Mouse (Mus musculus) CH12.LX (cell line): ENCODE results near the gene Runx2. TPM values are rescaled to one million over a fixed set of nuclear protein-coding genes. Genes with fewer than 3 reads are reported as not detected.
A peak's percentile ranks its signal among the peaks of the same experiment; 100 is the strongest.

Source experiments
- DNase-seq: peaks from one replicate; pipeline ENCODE4 v3.0.0-alpha.2; 2013; ENCODE audit errors: extremely low read depth
- H3K27ac ChIP-seq: 2 replicates; pipeline ENCODE4 v1.5.1; 2012; ENCODE audit warnings: low read depth, mild to moderate bottlenecking, control low read depth, moderate library complexity; ENCODE audit not compliant: insufficient read depth
- H3K27me3 ChIP-seq: replicated peaks from 2 replicates; pipeline ENCODE3; 2012; ENCODE audit warnings: inconsistent platforms
- H3K36me3 ChIP-seq, 2 experiments: replicated peaks in 1 of 2; 2 replicates each; pipeline versions ENCODE3 to v1.6.1; 2012; ENCODE audit warnings: inconsistent platforms in 1 of 2, low read length in 1 of 2, mild to moderate bottlenecking in 1 of 2, mixed read lengths in 1 of 2, moderate library complexity in 1 of 2; ENCODE audit not compliant: control insufficient read depth in 1 of 2, insufficient read depth in 1 of 2
- H3K4me1 ChIP-seq, 2 experiments: 2 replicates each; pipeline ENCODE4 v1.6.1; 2012; ENCODE audit warnings: inconsistent platforms in 1 of 2, moderate library complexity in 1 of 2; ENCODE audit not compliant: insufficient read depth in 2 of 2, control insufficient read depth in 1 of 2
- H3K4me2 ChIP-seq: 2 replicates; pipeline ENCODE4 v1.6.1; 2012; ENCODE audit warnings: low read depth, mild to moderate bottlenecking, control low read depth; ENCODE audit not compliant: poor library complexity, insufficient read depth, severe bottlenecking
- H3K4me3 ChIP-seq, 3 experiments: fragments of 150-350 bp in 1 of 3; sonication (generic) in 1 of 3; replicated peaks in 1 of 3; 2 replicates each; pipeline versions ENCODE3 to v1.5.1; 2011 to 2012; ENCODE audit warnings: low read depth in 2 of 3, low read length in 2 of 3, mild to moderate bottlenecking in 2 of 3, moderate library complexity in 2 of 3, control low read depth in 1 of 3, improper control_type of control experiment in 1 of 3, inconsistent platforms in 1 of 3, mixed read lengths in 1 of 3; ENCODE audit not compliant: poor library complexity in 1 of 3
- H3K79me2 ChIP-seq: replicated peaks from 2 replicates; pipeline ENCODE4 v1.6.1; 2012; ENCODE audit warnings: mild to moderate bottlenecking, moderate library complexity; ENCODE audit not compliant: control insufficient read depth, poor library complexity, insufficient read depth, severe bottlenecking; ENCODE audit errors: extremely low read depth
- H3K9ac ChIP-seq: 2 replicates; pipeline ENCODE4 v1.6.1; 2012; ENCODE audit warnings: low read depth, mild to moderate bottlenecking, control low read depth, moderate library complexity; ENCODE audit not compliant: insufficient read depth
- H3K9me3 ChIP-seq: replicated peaks from 2 replicates; pipeline ENCODE3; 2012; ENCODE audit warnings: low read length, inconsistent platforms, mixed read lengths
- BHLHE40 ChIP-seq: IDR thresholded peaks from 2 replicates; pipeline ENCODE4 v1.6.1; 2011; ENCODE audit warnings: mild to moderate bottlenecking, low read depth, low read length, improper control_type of control experiment
- E2F4 ChIP-seq: IDR thresholded peaks from 2 replicates; pipeline ENCODE4 v1.6.1; 2011; ENCODE audit warnings: low read depth, low read length, improper control_type of control experiment; ENCODE audit not compliant: insufficient replicate concordance
- EP300 ChIP-seq: IDR thresholded peaks from 2 replicates; pipeline ENCODE4 v1.6.1; 2011; ENCODE audit warnings: low read length, improper control_type of control experiment
- ETS1 ChIP-seq: conservative IDR thresholded peaks from 2 replicates; pipeline ENCODE4 v1.6.1; 2012; ENCODE audit warnings: low read depth, mild to moderate bottlenecking, inconsistent platforms, low read length, improper control_type of control experiment, moderate library complexity
- IRF4 ChIP-seq: IDR thresholded peaks from 2 replicates; pipeline ENCODE4 v1.6.1; 2014; ENCODE audit warnings: low read depth, mild to moderate bottlenecking, inconsistent platforms, low read length, improper control_type of control experiment
- JUN ChIP-seq: IDR thresholded peaks from 2 replicates; pipeline ENCODE4 v1.6.1; 2011; ENCODE audit warnings: low read depth, mild to moderate bottlenecking, low read length, improper control_type of control experiment, moderate library complexity; ENCODE audit not compliant: insufficient read depth
- JUND ChIP-seq: conservative IDR thresholded peaks from 2 replicates; pipeline ENCODE4 v1.6.1; 2011; ENCODE audit warnings: low read depth, low read length, improper control_type of control experiment
- MAZ ChIP-seq: IDR thresholded peaks from 2 replicates; pipeline ENCODE4 v1.6.1; 2012; ENCODE audit warnings: low read depth, mild to moderate bottlenecking, inconsistent platforms, low read length, improper control_type of control experiment, moderate library complexity
- NRF1 ChIP-seq: IDR thresholded peaks from 2 replicates; pipeline ENCODE4 v1.6.1; 2014; ENCODE audit warnings: low read depth, mild to moderate bottlenecking, inconsistent platforms, low read length, improper control_type of control experiment, moderate library complexity
- TBP ChIP-seq: conservative IDR thresholded peaks from 2 replicates; pipeline ENCODE4 v1.6.1; 2011; ENCODE audit warnings: low read depth, low read length, improper control_type of control experiment
- TCF12 ChIP-seq: IDR thresholded peaks from 2 replicates; pipeline ENCODE4 v1.6.1; 2014; ENCODE audit warnings: low read depth, mild to moderate bottlenecking, inconsistent platforms, low read length, improper control_type of control experiment
- USF2 ChIP-seq: conservative IDR thresholded peaks from 2 replicates; pipeline ENCODE4 v1.6.1; 2011; ENCODE audit warnings: low read depth, low read length, improper control_type of control experiment
- dilution Hi-C: fragments of 300-500 bp; cut with MboI; formaldehyde crosslinking; loops from 2 replicates; pipeline ENCODE4 v1.14.3; 2020; ENCODE audit warnings: low sequenced_read_pairs; ENCODE audit not compliant: extremely low pct_unique_long_range_greater_than_20kb, extremely low pct_ligation_motif_present
- in situ Hi-C: fragments of 300-500 bp; cut with MboI; formaldehyde crosslinking; loops from 3 replicates; pipeline ENCODE4 v1.14.3; 2019; ENCODE audit warnings: low sequenced_read_pairs, low pct_ligation_motif_present, low pct_unique_long_range_greater_than_20kb, mixed read lengths
- polyA plus RNA-seq: library from polyadenylated mRNA; unstranded; fragments of >175 nt; gene quantifications from 2 replicates; pipeline ENCODE4 v1.2.1, GENCODE M21; 2012; ENCODE audit warnings: low read depth; ENCODE audit not compliant: insufficient read length
- total RNA-seq, 2 experiments: library from RNA; depleted of rRNA; stranded (reverse); fragments of 300-350 nt in 1 of 2; fragments of >200 nt in 1 of 2; gene quantifications; 2 replicates each; pipeline ENCODE4 v1.2.3; 2012 to 2014

Runx2 gene
- total and polyA plus RNA-seq, 3 experiments = 0.70 to 1.4 (median 1.1) TPM

DNA sequence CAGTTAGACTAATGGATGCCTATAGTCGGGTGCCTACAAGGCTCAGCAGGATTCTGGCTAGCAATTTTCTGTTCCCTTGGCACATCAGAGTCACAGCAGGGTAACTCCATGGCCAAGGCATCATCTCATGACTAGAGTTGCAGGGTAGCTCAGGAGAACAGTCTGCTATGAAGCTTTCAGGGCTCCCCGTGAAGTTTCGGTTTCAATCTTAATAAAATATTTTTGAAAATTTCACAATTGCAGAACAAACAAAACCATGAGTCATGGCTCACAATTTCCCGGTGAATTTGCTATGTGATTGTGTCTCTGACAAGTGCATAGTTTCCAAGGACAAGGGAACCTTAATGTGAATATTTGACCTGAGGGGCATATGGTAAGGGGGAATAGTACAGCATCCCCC, 355.6 kb downstream of the Runx2 start:
- no peaks in the 10 kb centered on the region for H3K36me3 ChIP-seq
- dilution Hi-C loops = no loop called here
- no peak for DNase-seq

GRCm38 (mm10) chr17:44456696-44457095, 357.9 kb downstream of the Runx2 start:
- dilution Hi-C loops (no loop called here), in situ Hi-C loops (loop anchor here (25.0 kb wide), 2 partner anchors 581 to 806 kb away; no protein-coding TSS in a partner anchor)
- Histone ChIP-seq H3K9me3 (no peaks in the 10 kb centered on the region), H3K4me2 (peak overlapping the region; percentile 30), H3K79me2 (no peaks in the 10 kb centered on the region), H3K27me3 (no peaks in the 10 kb centered on the region), H3K27ac (peak overlapping the region; percentile 20; the same call in 1 of the 2 replicates), H3K4me1 (peaks cover 13 to 18% of the 10 kb centered on the region in 2 experiments), H3K9ac (peak overlapping the region; percentile 4; the same call in 1 of the 2 replicates), H3K4me3 (no peak overlapping the region), H3K36me3 (no peaks in the 10 kb centered on the region)
- TF ChIP-seq MAZ = no peak
- 0 out of 2 replicates have a peak, but pooled peaks have one; percentile 22 for TF ChIP-seq TBP
- no peak for DNase-seq

More for the DNA sequence above, 355.6 kb downstream of the Runx2 start:
- Histone ChIP-seq H3K4me3 (no peak overlapping the region), H3K9ac (peak overlapping the region; percentile 20), H3K4me1 (peaks cover 18 to 20% of the 10 kb centered on the region in 2 experiments), H3K27me3 (no peaks in the 10 kb centered on the region), H3K27ac (no peak overlapping the region), H3K9me3 (no peaks in the 10 kb centered on the region), H3K4me2 (peak overlapping the region; percentile 47), H3K79me2 (no peaks in the 10 kb centered on the region)
- peak; percentile 59 for TF ChIP-seq EP300
- TF ChIP-seq JUN = peak; percentile 44; the same call in 1 of the 2 replicates
- TF ChIP-seq IRF4 = peak; percentile 87
- no peak for TF ChIP-seq USF2
- 0 out of 2 replicates have a peak, but pooled peaks have one; percentile 10 for TF ChIP-seq TCF12
- no peak for TF ChIP-seq E2F4
- TF ChIP-seq BHLHE40 = peak; percentile 64
- peak; percentile 71; the same call in 1 of the 2 replicates for TF ChIP-seq ETS1
- TF ChIP-seq JUND = peak; percentile 25; the same call in 1 of the 2 replicates
- no peak for TF ChIP-seq NRF1
- in situ Hi-C loops = loop anchor here (25.0 kb wide), 2 partner anchors 578 to 803 kb away; no protein-coding TSS in a partner anchor
